Mouse (Mus musculus): Measurements from ENCODE around the gene Klf6.

Gene Klf6

GRCm38 (mm10) chr13:5860651-5861156 lies 578 bp upstream of the Klf6 start:
- ChIA-PET CTCF (no interaction called here), POLR2A (interaction anchor here (0.6 to 6.0 kb wide), 101 partner anchors 10 to 1089 kb away, joined by 3 to 83 read pairs (median 5); no protein-coding TSS in a partner anchor)

GRCm38 (mm10) chr13:5862003-5862625 lies 832 bp downstream of the Klf6 start:
- ChIA-PET POLR2A (interaction anchor here in 3 of 4 experiments (0.6 to 6.0 kb wide), 53 partner anchors 8 to 1090 kb away, joined by 3 to 83 read pairs (median 9); no protein-coding TSS in a partner anchor), CTCF (no interaction called here)

GRCm38 (mm10) chr13:5862626-5863407 lies 1.5 kb downstream of the Klf6 start:
- CTCF ChIA-PET = no interaction called here
- POLR2A ChIA-PET = interaction anchor here in 3 of 4 experiments (0.7 to 6.0 kb wide), 31 partner anchors 9 to 313 kb away, joined by 3 to 83 read pairs (median 12); no protein-coding TSS in a partner anchor

GRCm38 (mm10) chr13:5863408-5863891 lies 2.2 kb downstream of the Klf6 start:
- CTCF ChIA-PET = no interaction called here
- POLR2A ChIA-PET = interaction anchor here in 3 of 4 experiments (0.6 to 6.0 kb wide), 19 partner anchors 8 to 313 kb away, joined by 3 to 65 read pairs (median 18); no protein-coding TSS in a partner anchor

GRCm38 (mm10) chr13:5864265-5865097 lies 3.2 kb downstream of the Klf6 start:
- POLR2A ChIA-PET = interaction anchor here in 3 of 4 experiments (0.6 to 6.0 kb wide), 11 partner anchors 7 to 270 kb away, joined by 3 to 65 read pairs (median 4); no protein-coding TSS in a partner anchor

GRCm38 (mm10) chr13:5865098-5865415 lies 3.8 kb downstream of the Klf6 start:
- ChIA-PET CTCF (no interaction called here), POLR2A (interaction anchor here in 3 of 4 experiments (0.6 to 6.0 kb wide), 6 partner anchors 9 to 269 kb away, joined by 3 to 65 read pairs (median 4); no protein-coding TSS in a partner anchor)

More at GRCm38 (mm10) chr13:5864265-5865097, 3.2 kb downstream of the Klf6 start:
- CTCF ChIA-PET = interaction anchor here in 1 of 4 experiments (0.7 kb wide), 1 partner anchor 33 kb away, joined by 6 read pairs; no protein-coding TSS in a partner anchor

- ChIA-PET CTCF (no interaction called here), POLR2A (interaction anchor here in 3 of 4 experiments (0.6 to 1.8 kb wide), 10 partner anchors 8 to 100 kb away, joined by 3 to 5 read pairs (median 3); no protein-coding TSS in a partner anchor)
Measured at GRCm38 (mm10) chr13:5866091-5866490, 4.8 kb downstream of the Klf6 start.

GRCm38 (mm10) chr13:5866532-5866931 lies 5.2 kb downstream of the Klf6 start:
- ChIA-PET POLR2A (interaction anchor here in 3 of 4 experiments (0.6 to 1.8 kb wide), 8 partner anchors 10 to 100 kb away, joined by 3 to 5 read pairs (median 3); no protein-coding TSS in a partner anchor), CTCF (no interaction called here)

GRCm38 (mm10) chr13:5868376-5868775 lies 7.1 kb downstream of the Klf6 start:
- CTCF ChIA-PET = no interaction called here
- POLR2A ChIA-PET = interaction anchor here in 2 of 4 experiments (1.1 to 6.8 kb wide), 5 partner anchors 7 to 66 kb away, joined by 3 to 58 read pairs (median 4); partner anchors contain the start of gene Klf6 (in 1 of the 2)

- ChIA-PET POLR2A (interaction anchor here in 3 of 4 experiments (1.0 to 6.8 kb wide), 7 partner anchors 7 to 67 kb away, joined by 3 to 65 read pairs (median 9); partner anchors contain the start of gene Klf6 (in 3 of the 3)), CTCF (no interaction called here)
Measured at GRCm38 (mm10) chr13:5869433-5869832, 8.2 kb downstream of the Klf6 start.

- CTCF ChIA-PET = no interaction called here
Measured at GRCm38 (mm10) chr13:5869842-5870241, 8.6 kb downstream of the Klf6 start.

GRCm38 (mm10) chr13:5870382-5871272 lies 9.3 kb downstream of the Klf6 start:
- CTCF ChIA-PET = interaction anchor here in 2 of 4 experiments (0.6 to 0.8 kb wide), 2 partner anchors 57 to 542 kb away, joined by 3 to 5 read pairs; no protein-coding TSS in a partner anchor
- POLR2A ChIA-PET = interaction anchor here in 3 of 4 experiments (0.6 to 6.8 kb wide), 11 partner anchors 9 to 687 kb away, joined by 3 to 65 read pairs (median 5); partner anchors contain the start of gene Klf6 (in 3 of the 3)

More at GRCm38 (mm10) chr13:5869842-5870241, 8.6 kb downstream of the Klf6 start:
- POLR2A ChIA-PET = interaction anchor here in 3 of 4 experiments (1.0 to 6.8 kb wide), 6 partner anchors 8 to 25 kb away, joined by 3 to 65 read pairs (median 8); partner anchors contain the start of gene Klf6 (in 3 of the 3)

GRCm38 (mm10) chr13:5871414-5871813 lies 10.1 kb downstream of the Klf6 start:
- CTCF ChIA-PET = interaction anchor here in 1 of 4 experiments (0.6 kb wide), 1 partner anchor 56 kb away, joined by 3 read pairs; no protein-coding TSS in a partner anchor
- POLR2A ChIA-PET = interaction anchor here in 3 of 4 experiments (0.6 to 6.8 kb wide), 9 partner anchors 8 to 687 kb away, joined by 3 to 65 read pairs (median 5); partner anchors contain the start of gene Klf6 (in 3 of the 3)

- CTCF ChIA-PET = no interaction called here
- POLR2A ChIA-PET = interaction anchor here in 3 of 4 experiments (0.9 to 6.8 kb wide), 5 partner anchors 8 to 30 kb away, joined by 3 to 65 read pairs (median 5); partner anchors contain the start of gene Klf6 (in 3 of the 3)
Measured at GRCm38 (mm10) chr13:5873681-5874080, 12.4 kb downstream of the Klf6 start.

GRCm38 (mm10) chr13:5875478-5875877 lies 14.2 kb downstream of the Klf6 start:
- POLR2A ChIA-PET = interaction anchor here in 2 of 4 experiments (1.5 to 2.1 kb wide), 3 partner anchors 13 to 24 kb away, joined by 3 to 8 read pairs (median 7); partner anchors contain the start of gene Klf6 (in 1 of the 2)
- CTCF ChIA-PET = no interaction called here

- CTCF ChIA-PET = no interaction called here
- POLR2A ChIA-PET = interaction anchor here in 3 of 4 experiments (0.6 to 5.0 kb wide), 14 partner anchors 8 to 329 kb away, joined by 3 to 52 read pairs (median 6); partner anchors contain the start of gene Klf6 (in 3 of the 3)
Measured at GRCm38 (mm10) chr13:5878748-5879147, 17.5 kb downstream of the Klf6 start.
